Mouse (Mus musculus) CH12F3 (cell line): Measurements from ENCODE around the gene G6pd2.

ENCODE experiments used
- in situ Hi-C: fragments of 300-500 bp; cut with MboI; formaldehyde crosslinking; loops from 2 replicates; pipeline ENCODE4 v1.14.3; 2020; ENCODE audit warnings: low sequenced_read_pairs

Gene G6pd2

GRCm38 (mm10) chr5:61808516-61808915 is at the start of gene G6pd2:
TSS of gene G6pd2 (plus strand) at chr5:61808816.
- in situ Hi-C loops = no loop called here

- in situ Hi-C loops = no loop called here
Observed at GRCm38 (mm10) chr5:61764214-61764613, 44.4 kb upstream of the G6pd2 start.

- in situ Hi-C loops = no loop called here
Observed at GRCm38 (mm10) chr5:61832935-61833551, 24.4 kb downstream of the G6pd2 start.

- in situ Hi-C loops = no loop called here
Observed at GRCm38 (mm10) chr5:61843891-61844290, 35.3 kb downstream of the G6pd2 start.
